Mouse (Mus musculus): Measurements from ENCODE around the gene Gpn3.

- no peak for TF ChIP-seq GATA1 (IDR thresholded peaks at IDR 0.05; ENCODE audit: borderline replicate concordance, low read length)
- no peak for TF ChIP-seq FLI1 (IDR thresholded peaks at IDR 0.05; ENCODE audit: low read length)
Observed at GRCm38 (mm10) chr5:122392227-122393004, 20.7 kb downstream of the Gpn3 start.

Measured in megakaryocyte, embryonic 14.5 days (primary cell).